Mouse (Mus musculus) cerebellum, postnatal 14 days (tissue): ENCODE measurements around the gene Rpl10a.

Experiments
- DNase-seq, 2 experiments: peaks; one replicate each; pipeline ENCODE4 v3.0.0; 2021; ENCODE audit warnings: mixed read lengths in 2 of 2

Rpl10a gene

GRCm38 (mm10) chr17:28328366-28328928 lies at the start of gene Rpl10a:
Rpl10a (plus strand) TSS chr17:28328471.
- peak; percentile 99 for DNase-seq

GRCm38 (mm10) chr17:28279236-28279635 lies 49.0 kb upstream of the Rpl10a start:
- DNase-seq: no peak

- DNase-seq: peak; percentile 49 to 71
These were observed 48.4 kb upstream of the Rpl10a start for GRCm38 (mm10) chr17:28279780-28280422.

DNA sequence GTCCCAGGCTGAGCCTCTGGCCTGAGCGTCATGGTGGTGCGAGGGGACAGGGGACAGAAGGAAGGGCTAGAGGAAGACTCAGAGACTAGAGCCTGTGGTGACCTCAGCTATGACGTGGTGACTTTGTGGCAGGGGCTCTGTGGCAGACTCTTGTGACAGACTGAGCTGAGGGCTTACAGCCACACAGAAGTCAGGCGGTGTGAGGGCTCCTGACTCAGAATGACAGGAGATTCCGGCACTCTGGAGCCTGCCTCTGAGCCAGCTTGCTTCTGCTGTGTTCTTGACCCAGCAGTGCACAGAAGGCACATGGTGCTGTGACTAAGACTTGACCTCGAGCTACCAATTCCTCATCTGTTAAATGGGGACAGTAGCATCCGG lies 47.9 kb upstream of the Rpl10a start:
- DNase-seq: peak in 1 of 2 experiments; percentile 31

DNA sequence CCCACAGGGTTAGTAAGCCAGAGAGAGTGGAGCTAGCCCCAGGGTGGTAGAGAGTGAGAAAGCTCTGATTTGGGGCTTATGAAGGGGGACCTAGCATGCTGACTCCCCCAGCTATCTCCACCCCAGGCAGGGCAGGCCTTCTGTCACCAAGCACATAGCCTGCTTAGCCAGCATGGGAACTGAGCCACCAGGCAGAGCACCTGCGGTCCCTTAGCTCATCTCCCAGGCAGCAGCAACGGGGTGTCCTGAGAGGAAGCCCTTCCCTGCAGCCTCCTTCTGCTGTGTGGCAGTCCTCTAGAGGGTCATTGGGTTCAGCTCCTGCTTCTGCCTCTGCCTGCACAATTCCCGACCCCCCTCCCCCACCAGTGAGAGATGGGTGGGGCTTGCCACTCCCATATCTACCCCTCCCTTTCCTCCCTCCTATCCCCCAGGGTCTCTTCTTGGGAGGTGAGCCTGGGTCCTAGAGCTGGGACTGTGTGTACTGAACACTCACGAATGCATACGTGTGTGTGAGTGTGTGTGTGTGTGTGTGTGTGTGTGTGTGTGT lies 47.4 kb upstream of the Rpl10a start:
- DNase-seq: no peak

DNA sequence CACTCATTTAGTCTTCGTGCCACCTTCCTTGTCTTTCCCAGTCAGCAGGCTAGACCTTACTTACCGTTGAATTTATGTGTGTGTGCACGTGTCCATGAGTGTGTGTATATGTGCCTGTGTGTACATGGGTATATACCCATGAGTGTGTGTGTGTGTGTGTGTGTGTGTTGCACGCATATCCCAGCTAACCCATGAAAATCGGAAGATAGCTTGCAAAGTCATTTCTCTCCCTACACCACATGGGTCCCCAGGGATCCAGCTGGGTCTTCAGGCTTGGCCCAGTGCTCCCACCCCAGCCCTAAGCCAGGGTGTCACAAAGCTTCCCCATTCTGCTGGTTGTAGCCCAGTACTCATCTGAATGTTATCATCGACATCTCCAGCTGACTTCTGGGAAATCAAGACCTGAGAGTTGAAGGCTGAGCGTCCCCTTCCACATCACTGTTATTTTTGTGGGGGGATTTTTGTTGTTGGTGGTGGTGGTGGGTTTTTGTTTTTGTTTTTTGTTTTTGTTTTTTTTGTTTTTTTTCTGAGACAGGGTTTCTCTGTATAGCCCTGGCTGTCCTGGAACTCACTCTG lies 46.3 kb upstream of the Rpl10a start:
- DNase-seq: no peak

GRCm38 (mm10) chr17:28283199-28283598 lies 45.1 kb upstream of the Rpl10a start:
- DNase-seq: no peak

DNA sequence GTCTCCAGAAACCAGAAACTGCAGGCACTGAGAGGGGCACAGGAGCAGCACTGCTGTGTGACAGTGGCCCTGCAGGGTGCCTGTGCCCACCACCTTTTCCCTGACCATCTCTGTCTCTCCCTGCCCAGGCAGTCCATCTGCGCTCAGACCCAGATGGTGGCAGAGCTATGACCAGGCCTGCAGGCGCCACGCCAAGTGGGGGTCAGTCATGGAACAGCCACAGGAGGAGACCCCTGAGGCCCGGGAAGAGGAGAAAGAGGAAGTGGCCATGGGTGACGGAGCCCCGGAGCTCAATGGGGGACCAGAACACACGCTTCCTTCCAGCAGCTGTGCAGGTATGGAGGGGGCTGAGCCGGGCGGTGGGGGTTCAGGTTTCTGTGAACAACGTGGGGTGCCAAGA lies 42.1 kb upstream of the Rpl10a start:
- peak; percentile 47 to 68 for DNase-seq

DNA sequence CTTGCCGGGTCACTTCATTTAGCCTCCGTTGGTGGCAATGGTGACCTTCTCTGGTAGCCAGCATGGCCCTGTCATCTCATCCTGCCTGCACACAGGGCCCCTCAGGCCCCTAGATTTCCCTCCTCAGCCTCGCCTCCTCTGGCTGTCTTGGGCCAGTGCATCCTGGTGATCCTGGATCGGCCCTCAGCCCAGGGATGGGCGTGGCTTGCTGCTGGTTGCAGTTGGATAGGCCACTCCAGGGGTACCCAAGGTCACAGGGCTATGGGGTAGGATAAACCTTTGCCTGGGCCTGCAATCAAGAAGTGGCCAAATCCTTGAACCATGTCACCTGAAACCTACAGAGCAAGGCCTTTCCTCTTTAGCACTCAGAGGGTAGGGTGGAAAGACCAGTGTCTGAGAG lies 41.3 kb upstream of the Rpl10a start:
- no peak for DNase-seq

GRCm38 (mm10) chr17:28287578-28287977 lies 40.7 kb upstream of the Rpl10a start:
- DNase-seq: peak in 1 of 2 experiments; percentile 63

- peak; percentile 32 to 53 for DNase-seq
These were observed 40.3 kb upstream of the Rpl10a start for GRCm38 (mm10) chr17:28287980-28288379.

DNA sequence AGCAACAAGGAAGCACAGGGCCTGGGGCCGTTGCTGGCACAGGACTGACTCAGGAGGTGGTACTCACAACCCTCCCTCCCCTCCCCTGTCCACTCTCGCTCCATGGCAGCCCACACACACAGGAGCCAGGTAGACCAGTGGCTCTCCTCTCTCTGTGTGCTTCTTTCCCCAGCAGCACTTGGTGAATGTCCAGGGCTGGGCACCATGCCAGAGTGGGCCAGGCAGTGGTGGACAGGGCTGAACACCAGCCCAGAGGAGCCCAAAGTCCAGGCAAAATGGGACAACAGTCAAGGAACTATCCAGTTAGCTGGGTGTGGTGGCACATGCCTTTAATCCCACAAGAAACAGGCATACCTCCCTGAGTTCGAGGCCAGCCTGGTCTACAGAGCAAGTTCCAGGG lies 38.0 kb upstream of the Rpl10a start:
- peak; percentile 48 to 69 for DNase-seq

GRCm38 (mm10) chr17:28290671-28291070 lies 37.6 kb upstream of the Rpl10a start:
- no peak for DNase-seq

GRCm38 (mm10) chr17:28291346-28291745 lies 36.9 kb upstream of the Rpl10a start:
- DNase-seq: no peak

- no peak for DNase-seq
These were observed 34.6 kb upstream of the Rpl10a start for GRCm38 (mm10) chr17:28293716-28294115.

- no peak for DNase-seq
These were observed 33.6 kb upstream of the Rpl10a start for GRCm38 (mm10) chr17:28294449-28295333.

GRCm38 (mm10) chr17:28298888-28299287 lies 29.4 kb upstream of the Rpl10a start:
- no peak for DNase-seq

DNA sequence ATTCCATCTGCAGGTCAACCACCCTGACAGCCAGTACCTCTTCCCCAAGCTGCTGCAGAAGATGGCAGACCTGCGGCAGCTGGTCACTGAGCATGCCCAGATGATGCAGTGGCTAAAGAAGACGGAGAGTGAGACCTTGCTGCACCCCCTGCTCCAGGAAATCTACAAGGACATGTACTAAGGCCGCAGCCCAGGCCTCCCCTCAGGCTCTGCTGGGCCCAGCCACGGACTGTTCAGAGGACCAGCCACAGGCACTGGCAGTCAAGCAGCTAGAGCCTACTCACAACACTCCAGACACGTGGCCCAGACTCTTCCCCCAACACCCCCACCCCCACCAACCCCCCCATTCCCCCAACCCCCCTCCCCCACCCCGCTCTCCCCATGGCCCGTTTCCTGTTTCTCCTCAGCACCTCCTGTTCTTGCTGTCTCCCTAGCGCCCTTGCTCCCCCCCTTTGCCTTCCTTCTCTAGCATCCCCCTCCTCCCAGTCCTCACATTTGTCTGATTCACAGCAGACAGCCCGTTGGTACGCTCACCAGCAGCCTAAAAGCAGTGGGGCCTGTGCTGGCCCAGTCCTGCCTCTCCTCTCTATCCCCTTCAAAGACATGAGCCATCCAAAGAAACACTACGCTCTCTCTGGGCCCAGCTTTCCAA lies 28.5 kb upstream of the Rpl10a start:
- DNase-seq: no peak

- peak in 1 of 2 experiments; percentile 39 for DNase-seq
These were observed 27.9 kb upstream of the Rpl10a start for GRCm38 (mm10) chr17:28300323-28300722.

DNA sequence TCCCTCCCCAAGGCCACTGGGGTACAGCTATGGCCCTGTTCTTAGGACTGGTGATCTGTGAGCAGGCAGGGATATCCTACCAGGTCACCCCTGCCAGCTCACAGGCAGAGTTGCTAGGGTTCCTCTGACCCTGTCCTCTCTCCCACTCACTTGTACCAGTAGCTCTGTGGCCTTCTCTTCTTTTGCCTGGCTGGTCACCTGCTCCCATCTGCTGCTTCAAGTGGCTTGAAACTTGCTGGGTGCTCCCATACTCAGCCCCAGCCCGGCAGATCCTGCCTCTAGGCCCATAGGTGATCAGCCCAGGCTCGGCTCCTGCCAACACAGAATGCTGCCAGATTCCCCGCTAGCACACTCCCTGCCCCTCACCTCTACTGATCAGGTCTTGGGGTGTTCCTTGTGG lies 27.4 kb upstream of the Rpl10a start:
- peak; percentile 48 to 50 for DNase-seq

GRCm38 (mm10) chr17:28305172-28305571 lies 23.1 kb upstream of the Rpl10a start:
- DNase-seq: no peak
